ENCODE assay signal across 24 mouse cellular contexts in the genomic region with DNA sequence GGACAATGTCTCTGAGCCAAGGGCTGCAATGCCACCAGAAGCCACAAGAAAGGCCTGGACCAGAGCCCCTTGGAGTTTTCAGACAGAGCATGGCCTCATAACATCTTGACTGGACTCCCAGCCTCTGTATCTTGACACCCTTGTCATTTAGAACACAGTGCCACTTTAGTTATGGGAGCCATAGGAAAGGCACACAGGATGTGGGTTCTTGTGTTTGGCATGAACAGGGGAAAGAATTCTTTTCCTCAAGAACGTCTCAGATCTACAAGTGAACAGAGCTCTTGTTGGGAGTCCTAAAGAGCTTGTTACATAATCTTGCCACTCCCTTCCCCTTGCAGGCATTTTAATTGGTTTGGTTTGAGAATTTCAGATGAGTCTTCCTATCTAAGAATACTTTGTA. TPM values are rescaled to one million over a fixed set of nuclear protein-coding genes. Genes with fewer than 3 reads are reported as not detected.
DNase-seq lines count a peak whose midpoint lies in the region; ATAC-seq and TF ChIP-seq lines count a peak whose summit lies in the region.
"Had no signal": no experiment of that assay in that cellular context is flagged by ENCODE, and none has a peak within 500 bp of the region (broad histone marks: within the 10 kb centered on the region; RNA-seq: fewer than 3 reads in every experiment).

No protein-coding gene starts in this region.

- 17% methylated on average over 1 of the region's 1 CpGs for WGBS in lung, adult 2 months

- no peak for TF ChIP-seq CTCF in lung, adult 2 months (IDR thresholded peaks at IDR 0.05; ENCODE audit: insufficient read depth, low read length)

- 0 out of 4 replicates have a peak, but pooled peaks have one; percentile 20 to 27 for ATAC-seq in hematopoietic stem cell, adult 5-6 weeks (replicated peaks in 1 of 2; ENCODE audit: insufficient read depth in 1 of 2, low FRiP score in 2 of 2, low TSS enrichment in 1 of 2, low read depth in 1 of 2, poor library complexity in 2 of 2, severe bottlenecking in 2 of 2)
- ATAC-seq: activated CD4-positive, CD25-positive, alpha-beta regulatory T cell, adult 4 months; CD4-positive, CD25-positive, alpha-beta regulatory T cell, adult 4 months; forebrain, embryonic 15.5 days; inflammation-experienced regulatory T-cells, adult 6 months had no signal

- H3K4me1 ChIP-seq in lung, adult 2 months (ENCODE audit: control insufficient read depth, insufficient read depth, low read length): peaks cover 3% of the 10 kb centered on the region
- H3K4me1 ChIP-seq: forebrain, embryonic 15.5 days had no signal

- intact Hi-C loops in gastrocnemius, postnatal 36 days (cut with DNase I): no loop called here

- TF ChIP-seq POLR2A in lung, adult 2 months (IDR thresholded peaks at IDR 0.05; ENCODE audit: borderline replicate concordance, extremely low read depth, low read depth, low read length): no peak

- H3K4me3 ChIP-seq in lung, adult 2 months (replicated peaks; ENCODE audit: extremely low read depth, low read depth, low read length): no peak overlapping the region
- H3K4me3 ChIP-seq: embryonic facial prominence, embryonic 15.5 days; erythroblast, embryonic 14.5 days; forebrain, embryonic 10.5 days; forebrain, embryonic 15.5 days; heart, embryonic 12.5 days; hindbrain, embryonic 15.5 days had no signal

- DNase-seq in lung, postnatal 36 days: peak; percentile 11
- DNase-seq in lung, adult 2 months: no peak
- DNase-seq in ZHBTc4 (ENCODE audit: low read depth, low spot score): peak; percentile 38
- no peak for DNase-seq in cerebellum, postnatal 25 days
- no peak for DNase-seq in gastrocnemius, postnatal 36 days
- DNase-seq: adrenal gland, postnatal 14 days; B cell, adult 2 months; cerebellum, adult 11-12 months; cerebellum, adult 9-11 months; embryo, embryonic 11 days; gastrocnemius, postnatal 10 days had no signal

RNA-seq across cellular contexts. Expression of a gene that starts 5.3 kb away (rescaled TPM):
- 1.5 and 2.4 TPM in 2 replicates for polyA plus RNA-seq in lung, adult 2 months (2012; rRNA removed)
- not detected in 2 replicates for total RNA-seq in hematopoietic stem cell, adult 5-6 weeks (2017)
- total RNA-seq in gastrocnemius, postnatal 36 days (2021): not detected
- total RNA-seq: gastrocnemius, postnatal 10 days; heart, postnatal 25 days had no signal
- polyA plus RNA-seq: embryonic facial prominence, embryonic 11.5 days; forebrain, embryonic 10.5 days; forebrain, embryonic 15.5 days; G1E; heart, embryonic 12.5 days had no signal

Comparison
In these comparisons a context has a peak if more than half of its experiments do, and no peak if none do; other contexts are left out.
1. DNase-seq: peak in lung, postnatal 36 days (single experiment) and ZHBTc4 (single experiment); none in lung, adult 2 months (single experiment), cerebellum, postnatal 25 days (0 of 2) and gastrocnemius, postnatal 36 days (0 of 2).